Mouse (Mus musculus) heart, embryonic 14.5 days (tissue): Measurements from ENCODE around the gene Orm3. TPM values are rescaled to one million over a fixed set of nuclear protein-coding genes. Genes with fewer than 3 reads are reported as not detected.
A peak's percentile ranks its signal among the peaks of the same experiment; 100 is the strongest.

Experiments used
- ATAC-seq: fragments of 200-750 bp; cut with Nextera tagmentation; 2 replicates; pipeline ENCODE4 v1.8.0; 2017; ENCODE audit warnings: low read depth, moderate TSS enrichment; ENCODE audit not compliant: insufficient number of reproducible peaks, insufficient read depth, low FRiP score
- H3K27ac ChIP-seq, 2 experiments: fragments of 200-500 bp in 1 of 2; fragments of 300-500 bp in 1 of 2; sonication (generic) in 1 of 2; replicated peaks in 1 of 2; 2 replicates each; pipeline ENCODE4 v1.5.1; 2012 to 2014; ENCODE audit warnings: low read depth in 2 of 2, low read length in 2 of 2, control low read depth in 1 of 2, mild to moderate bottlenecking in 1 of 2, mixed read lengths in 1 of 2; ENCODE audit not compliant: control insufficient read depth in 1 of 2, insufficient read depth in 1 of 2
- H3K27me3 ChIP-seq: fragments of 300-500 bp; sonication (generic); 2 replicates; pipeline ENCODE4 v1.6.1; 2014; ENCODE audit warnings: mild to moderate bottlenecking, low read length, control low read depth; ENCODE audit not compliant: control insufficient read depth, insufficient read depth
- H3K36me3 ChIP-seq: fragments of 300-500 bp; sonication (generic); 2 replicates; pipeline ENCODE4 v1.6.1; 2014; ENCODE audit warnings: mild to moderate bottlenecking, control low read depth, low read length, mixed read lengths; ENCODE audit not compliant: control insufficient read depth, insufficient read depth
- H3K4me1 ChIP-seq, 2 experiments: fragments of 200-500 bp in 1 of 2; fragments of 300-500 bp in 1 of 2; sonication (generic) in 1 of 2; 2 replicates each; pipeline ENCODE4 v1.6.1; 2012 to 2014; ENCODE audit warnings: low read length in 2 of 2, control low read depth in 1 of 2, mixed read lengths in 1 of 2; ENCODE audit not compliant: control insufficient read depth in 2 of 2, insufficient read depth in 2 of 2
- H3K4me2 ChIP-seq: fragments of 300-500 bp; sonication (generic); 2 replicates; pipeline ENCODE4 v1.6.1; 2014; ENCODE audit warnings: mild to moderate bottlenecking, low read length
- H3K4me3 ChIP-seq, 2 experiments: fragments of 200-500 bp in 1 of 2; fragments of 300-500 bp in 1 of 2; sonication (generic) in 1 of 2; 2 replicates each; pipeline ENCODE4 v1.5.1; 2012 to 2014; ENCODE audit warnings: low read length in 2 of 2, mild to moderate bottlenecking in 2 of 2, control low read depth in 1 of 2, low read depth in 1 of 2, moderate library complexity in 1 of 2; ENCODE audit not compliant: control insufficient read depth in 1 of 2, insufficient read depth in 1 of 2
- H3K9ac ChIP-seq: fragments of 300-500 bp; sonication (generic); 2 replicates; pipeline ENCODE4 v1.6.1; 2014; ENCODE audit warnings: mild to moderate bottlenecking, low read length
- H3K9me3 ChIP-seq: fragments of 300-500 bp; sonication (generic); 2 replicates; pipeline ENCODE4 v1.6.1; 2016; ENCODE audit warnings: low read length, control low read depth; ENCODE audit not compliant: control insufficient read depth
- WGBS: fragments of 180-500 bp; shearing (Covaris S2); extraction: QIAGEN DNeasy Blood & Tissue Kit; methylation state at CpG from one replicate; pipeline ENCODE4 v1.1.7; 2014; 5-methylcytosine and 5-hydroxymethylcytosine counted together
- polyA plus RNA-seq: library from polyadenylated mRNA; unstranded; fragments of >200 nt; fragmentation: Nextera tagmentation; extraction: Ambion mirVana; gene quantifications from 2 replicates; pipeline ENCODE4 v1.2.1, GENCODE M21; 2014

Gene Orm3
- polyA plus RNA-seq, 1 experiment from 2014 or later: not detected

DNA sequence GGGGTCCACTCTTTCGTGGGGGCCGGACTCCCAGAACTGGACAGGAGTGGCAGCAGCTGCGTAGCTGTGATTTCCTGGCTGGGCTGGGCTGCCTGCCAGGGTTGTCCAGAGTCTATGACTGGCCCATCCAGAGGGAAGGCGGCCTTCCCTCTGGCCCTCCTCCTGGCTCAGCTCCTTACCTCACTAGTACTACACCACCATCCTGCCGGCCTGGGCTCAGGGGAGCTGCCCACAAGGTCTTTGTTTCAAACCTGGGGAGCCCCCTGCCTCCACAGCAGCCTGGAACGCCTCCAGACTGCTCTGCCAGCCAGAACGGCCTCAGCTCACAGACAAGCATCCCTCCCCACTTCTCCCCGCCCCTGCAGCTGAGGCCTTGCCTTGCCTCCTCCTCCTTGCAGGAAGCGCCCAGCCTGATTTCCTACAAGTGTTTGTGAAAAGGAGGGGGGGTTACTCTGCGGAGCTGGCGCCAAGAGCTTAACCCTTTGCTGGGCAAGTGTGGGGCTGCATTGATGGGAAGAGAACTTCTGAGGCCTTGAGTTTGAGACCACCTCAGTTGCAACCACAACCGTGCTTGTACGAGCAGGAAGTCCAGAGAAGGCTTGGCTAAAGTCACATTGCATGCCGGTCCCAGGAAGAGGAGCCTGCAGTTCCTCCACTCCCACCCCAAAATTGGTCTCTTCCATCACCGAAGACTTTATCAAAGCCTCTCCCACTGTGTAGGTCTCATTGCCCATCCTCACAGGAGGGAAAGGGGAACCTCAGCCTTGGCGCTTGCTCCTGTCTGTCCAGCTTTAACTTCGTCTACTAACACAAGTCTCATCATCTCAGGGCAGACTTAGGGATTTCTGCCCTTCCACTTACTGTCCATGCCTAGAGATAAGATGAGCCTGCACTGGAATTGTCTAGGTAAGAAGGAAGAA is 47.3 kb downstream of the Orm3 start, which contains the start of gene Akna:
Akna (minus strand) TSS at position 315 of the 920 bp plus-strand sequence.
- Histone ChIP-seq H3K27ac (peak within 1 kb of the TSS; percentile 74 to 83), H3K9ac (peak within 1 kb of the TSS; percentile 55), H3K4me2 (peak within 1 kb of the TSS; percentile 62), H3K4me3 (peak within 1 kb of the TSS; percentile 28 to 35), H3K36me3 (no peaks in the 10 kb centered on the region), H3K4me1 (peaks cover 35 to 58% of the 10 kb centered on the region in 2 experiments), H3K27me3 (no peaks in the 10 kb centered on the region), H3K9me3 (no peaks in the 10 kb centered on the region)
- WGBS: 17% methylated on average over 17 of the region's 17 CpGs
- ATAC-seq: peak; percentile 86

DNA sequence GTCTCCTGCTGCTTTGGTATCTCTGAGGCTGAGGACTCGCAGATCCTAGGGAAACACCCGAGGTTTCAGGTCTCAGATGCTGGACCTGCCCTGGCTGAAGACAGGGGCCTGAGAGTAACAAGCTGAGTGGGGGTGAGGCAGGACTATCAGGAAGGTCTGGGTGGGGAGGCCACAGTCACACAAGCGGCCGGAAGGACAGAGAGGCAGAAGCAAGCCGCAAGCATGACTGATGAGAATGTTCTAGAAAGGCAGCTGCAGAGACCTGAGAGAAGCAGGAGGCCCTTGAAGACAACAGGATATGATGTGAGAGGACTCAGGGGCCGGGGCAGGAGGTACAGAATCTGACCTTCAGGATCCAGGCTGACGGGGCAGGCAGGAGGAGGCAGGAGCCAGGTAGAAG is 48.2 kb downstream of the Orm3 start:
- Histone ChIP-seq H3K36me3 (no peaks in the 10 kb centered on the region), H3K27ac (no peak overlapping the region), H3K4me1 (peaks cover 36 to 58% of the 10 kb centered on the region in 2 experiments), H3K27me3 (0 out of 2 replicates have a peak, but pooled peaks cover 4% of the 10 kb centered on the region), H3K4me2 (peak overlapping the region; percentile 62), H3K9ac (0 out of 2 replicates have a peak overlapping the region, but pooled peaks have one; percentile 11), H3K9me3 (no peaks in the 10 kb centered on the region), H3K4me3 (no peak overlapping the region)
- WGBS: 50% methylated on average over 7 of the region's 7 CpGs
- no peak for ATAC-seq

DNA sequence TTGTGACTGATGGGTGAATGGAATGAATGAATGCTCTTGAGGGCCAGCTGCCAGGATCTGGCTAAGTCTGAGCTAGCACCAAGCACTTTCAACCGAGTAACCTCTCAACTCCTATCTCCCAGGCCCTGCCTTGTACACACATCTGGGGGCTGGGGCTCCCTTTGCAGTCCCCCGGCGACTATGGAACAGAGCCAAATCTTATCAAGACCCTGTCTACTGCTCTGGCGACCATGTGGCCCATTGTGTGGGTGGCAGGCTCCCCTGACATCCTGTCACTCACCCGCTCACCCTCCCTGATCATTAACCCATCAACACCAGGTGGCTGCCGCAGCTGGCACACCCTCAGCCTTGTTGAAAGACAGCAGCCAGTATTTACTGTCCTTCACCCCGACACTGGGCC is 49.1 kb downstream of the Orm3 start:
- peaks cover 36 to 61% of the 10 kb centered on the region in 2 experiments for H3K4me1 ChIP-seq

DNA sequence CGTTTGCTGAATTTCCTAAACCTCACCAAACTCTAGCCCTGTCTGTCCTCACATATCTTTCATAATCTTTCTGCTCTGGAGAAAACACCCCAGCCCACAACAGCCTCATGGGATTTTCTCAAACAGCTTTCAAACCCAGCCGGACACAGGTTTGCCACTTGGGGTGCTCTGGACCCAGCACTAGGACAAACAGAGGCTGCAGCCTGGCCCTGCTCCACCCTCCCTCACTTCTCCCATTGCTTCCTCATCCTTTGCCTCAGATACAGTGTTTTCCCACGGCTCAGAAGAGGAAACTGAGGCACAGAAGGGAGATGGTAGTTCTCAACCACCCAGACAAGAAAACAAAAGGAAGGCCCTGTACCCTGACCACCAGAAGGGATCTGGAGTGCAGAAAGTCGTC is 49.7 kb downstream of the Orm3 start:
- H3K4me1 ChIP-seq: peaks cover 36 to 60% of the 10 kb centered on the region in 2 experiments
- H3K4me3 ChIP-seq: no peak overlapping the region
- H3K4me2 ChIP-seq: no peak overlapping the region
- H3K36me3 ChIP-seq: no peaks in the 10 kb centered on the region
- 0 out of 2 replicates have a peak, but pooled peaks cover 4% of the 10 kb centered on the region for H3K27me3 ChIP-seq
- ATAC-seq: no peak
- H3K9me3 ChIP-seq: no peaks in the 10 kb centered on the region
- 57% methylated on average over 4 of the region's 4 CpGs for WGBS
- no peak overlapping the region for H3K27ac ChIP-seq
- no peak overlapping the region for H3K9ac ChIP-seq

More for the DNA sequence above, 49.1 kb downstream of the Orm3 start:
- Histone ChIP-seq H3K9me3 (no peaks in the 10 kb centered on the region), H3K4me3 (no peak overlapping the region), H3K27me3 (0 out of 2 replicates have a peak, but pooled peaks cover 4% of the 10 kb centered on the region), H3K36me3 (no peaks in the 10 kb centered on the region), H3K9ac (no peak overlapping the region; the same call in 1 of the 2 replicates), H3K4me2 (no peak overlapping the region), H3K27ac (no peak overlapping the region)
- peak; percentile 9; the same call in 1 of the 2 replicates for ATAC-seq
- 0% methylated on average over 7 of the region's 7 CpGs for WGBS

DNA sequence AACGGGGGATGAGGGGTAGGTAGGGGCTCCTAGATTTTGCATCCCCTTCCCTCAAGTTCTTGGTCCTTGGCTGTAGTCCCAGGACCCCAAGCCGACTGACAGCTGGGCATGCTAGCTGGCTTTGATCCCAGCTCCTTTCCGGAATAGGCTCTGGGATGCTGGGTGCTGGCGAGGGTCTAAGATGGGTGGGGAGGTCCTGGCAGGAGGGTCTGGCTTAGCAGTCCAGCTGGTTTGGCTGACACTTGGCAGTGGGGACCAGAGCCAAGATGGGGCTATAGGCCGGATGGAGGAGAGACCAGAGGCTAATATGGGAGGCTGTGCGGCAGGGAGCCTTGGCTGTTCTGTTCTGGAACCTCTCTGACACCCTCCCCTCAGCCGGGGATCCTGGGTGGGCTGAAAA is 52.3 kb downstream of the Orm3 start:
- 0 out of 2 replicates have a peak, but pooled peaks cover 4% of the 10 kb centered on the region for H3K27me3 ChIP-seq
- no peak overlapping the region for H3K27ac ChIP-seq
- no peak overlapping the region for H3K9ac ChIP-seq
- peaks cover 31 to 48% of the 10 kb centered on the region in 2 experiments for H3K4me1 ChIP-seq
- 0 out of 2 replicates have a peak overlapping the region, but pooled peaks have one; percentile 11 for H3K4me2 ChIP-seq
- H3K4me3 ChIP-seq: no peak overlapping the region
- no peaks in the 10 kb centered on the region for H3K9me3 ChIP-seq
- ATAC-seq: no peak
- WGBS: 52% methylated on average over 7 of the region's 7 CpGs
- no peaks in the 10 kb centered on the region for H3K36me3 ChIP-seq

DNA sequence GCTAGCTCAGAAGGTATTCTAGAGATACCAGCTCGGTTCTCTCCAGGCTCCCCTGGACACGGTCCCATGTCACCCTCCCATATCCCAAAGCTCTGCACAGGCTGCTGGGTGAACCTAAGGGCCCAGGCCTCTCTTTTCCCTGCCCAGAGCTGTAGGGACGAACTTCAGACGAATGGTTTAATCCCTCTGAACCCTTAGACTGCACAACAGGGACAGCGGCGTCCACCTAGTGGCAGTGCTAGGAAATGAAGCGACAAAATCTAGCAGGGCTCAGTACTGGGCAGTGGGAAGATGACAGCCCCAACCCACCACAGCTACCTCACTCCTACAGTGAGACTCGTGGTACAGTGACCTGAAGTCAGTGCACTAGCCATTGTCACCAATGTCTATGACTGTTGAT is 52.7 kb downstream of the Orm3 start:
- 6% methylated on average over 8 of the region's 8 CpGs for whole genome bisulfite sequencing
- Histone ChIP-seq H3K4me2 (peak overlapping the region; percentile 99), H3K9me3 (no peaks in the 10 kb centered on the region), H3K27me3 (0 out of 2 replicates have a peak, but pooled peaks cover 4% of the 10 kb centered on the region), H3K9ac (no peak overlapping the region), H3K4me1 (peaks cover 27 to 44% of the 10 kb centered on the region in 2 experiments), H3K36me3 (no peaks in the 10 kb centered on the region), H3K27ac (no peak overlapping the region), H3K4me3 (no peak overlapping the region; a peak in 1 of 4 replicates)
- ATAC-seq: peak; percentile 57; the same call in 1 of the 2 replicates
